Mouse (Mus musculus) liver, embryonic 16.5 days (tissue): ENCODE data around the gene Tbc1d10a. TPM values are rescaled to one million over a fixed set of nuclear protein-coding genes. Genes with fewer than 3 reads are reported as not detected.
"Not testable (repeated sequence)": the region's sequence is repeated elsewhere in the genome, so short reads cannot be mapped to it uniquely, and the experiment has no call there.

Experiments used
- ATAC-seq: fragments of 200-750 bp; cut with Nextera tagmentation; 2 replicates; pipeline ENCODE4 v1.8.0; 2017; ENCODE audit warnings: low read depth, mild to moderate bottlenecking, moderate number of reproducible peaks, moderate library complexity
- H3K27ac ChIP-seq: fragments of 300-500 bp; sonication (generic); 2 replicates; pipeline ENCODE4 v1.5.1; 2014; ENCODE audit warnings: mild to moderate bottlenecking, low read length
- H3K27me3 ChIP-seq: fragments of 300-500 bp; sonication (generic); 2 replicates; pipeline ENCODE4 v1.6.1; 2014; ENCODE audit warnings: low read depth, low read length, mixed read lengths; ENCODE audit not compliant: control insufficient read depth, insufficient read depth
- H3K36me3 ChIP-seq: fragments of 300-500 bp; sonication (generic); 2 replicates; pipeline ENCODE4 v1.6.1; 2014; ENCODE audit warnings: mild to moderate bottlenecking; ENCODE audit not compliant: control insufficient read depth, insufficient read depth
- H3K4me1 ChIP-seq: fragments of 300-500 bp; sonication (generic); 2 replicates; pipeline ENCODE4 v1.6.1; 2014; ENCODE audit warnings: low read depth, low read length, mixed read lengths; ENCODE audit not compliant: control insufficient read depth
- H3K4me2 ChIP-seq: fragments of 300-500 bp; sonication (generic); 2 replicates; pipeline ENCODE4 v1.6.1; 2014; ENCODE audit warnings: low read depth, low read length, mixed read lengths
- H3K4me3 ChIP-seq: fragments of 300-500 bp; sonication (generic); 2 replicates; pipeline ENCODE4 v1.5.1; 2014; ENCODE audit warnings: low read depth, mild to moderate bottlenecking, low read length
- H3K9ac ChIP-seq: fragments of 300-500 bp; sonication (generic); 2 replicates; pipeline ENCODE4 v1.6.1; 2014; ENCODE audit warnings: low read depth, low read length
- H3K9me3 ChIP-seq: fragments of 300-500 bp; sonication (generic); replicated peaks from 2 replicates; pipeline ENCODE4 v1.6.1; 2016; ENCODE audit warnings: low read length; ENCODE audit not compliant: control insufficient read depth
- WGBS: fragments of 180-500 bp; shearing (Covaris S2); extraction: QIAGEN DNeasy Blood & Tissue Kit; methylation state at CpG from one replicate; pipeline ENCODE4 v1.1.7; 2014; ENCODE audit not compliant: insufficient replicate concordance; 5-methylcytosine and 5-hydroxymethylcytosine counted together
- polyA plus RNA-seq: library from polyadenylated mRNA; unstranded; fragments of >200 nt; fragmentation: Nextera tagmentation; extraction: Ambion mirVana; gene quantifications from 2 replicates; pipeline ENCODE4 v1.2.1, GENCODE M21; 2015

Tbc1d10a gene
- polyA plus RNA-seq, 1 experiment from 2014 or later = 6.5 TPM

GRCm38 (mm10) chr11:4166467-4167090 lies 20.0 kb upstream of the Tbc1d10a start:
- Histone ChIP-seq H3K36me3 (peaks cover 66% of the 10 kb centered on the region), H3K27me3 (no peaks in the 10 kb centered on the region), H3K4me3 (no peak overlapping the region), H3K9ac (no peak overlapping the region), H3K4me2 (no peak overlapping the region), H3K4me1 (peaks cover 7% of the 10 kb centered on the region), H3K9me3 (no peaks in the 10 kb centered on the region), H3K27ac (no peak overlapping the region)
- no peak for ATAC-seq
- WGBS = 69% methylated on average over 7 of the region's 7 CpGs

GRCm38 (mm10) chr11:4174586-4174985 lies 12.0 kb upstream of the Tbc1d10a start:
- Histone ChIP-seq H3K4me2 (no peak overlapping the region), H3K9me3 (no peaks in the 10 kb centered on the region), H3K4me3 (no peak overlapping the region), H3K36me3 (peaks cover 89% of the 10 kb centered on the region), H3K27me3 (no peaks in the 10 kb centered on the region), H3K4me1 (no peaks in the 10 kb centered on the region), H3K27ac (no peak overlapping the region), H3K9ac (no peak overlapping the region)
- WGBS = 91% methylated on average over 5 of the region's 5 CpGs
- no peak for ATAC-seq

DNA sequence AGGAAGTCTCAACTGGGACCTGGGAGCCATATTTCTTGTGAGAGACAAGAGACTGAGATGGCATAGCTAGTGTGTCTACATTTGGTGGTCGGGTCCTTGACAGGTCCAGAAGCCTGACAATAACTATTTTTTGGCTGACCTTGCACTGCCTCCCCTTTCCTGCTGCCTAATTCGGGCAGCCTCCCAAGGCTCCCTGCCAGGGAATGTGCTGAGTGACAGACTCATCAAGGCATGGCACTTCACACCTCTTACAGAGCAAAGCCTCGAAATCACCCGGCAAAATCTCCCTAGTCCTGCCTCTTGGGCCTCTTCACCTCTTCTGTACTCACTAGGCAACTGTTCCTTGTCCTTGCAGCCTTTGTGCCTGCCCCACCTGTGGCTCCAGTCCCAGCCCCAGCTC lies 8.9 kb upstream of the Tbc1d10a start:
- Histone ChIP-seq H3K4me2 (no peak overlapping the region), H3K27me3 (no peaks in the 10 kb centered on the region), H3K9ac (no peak overlapping the region), H3K9me3 (no peaks in the 10 kb centered on the region), H3K36me3 (peaks cover 90% of the 10 kb centered on the region), H3K4me1 (no peaks in the 10 kb centered on the region), H3K27ac (no peak overlapping the region), H3K4me3 (no peak overlapping the region)
- ATAC-seq = no peak
- WGBS = 82% methylated on average over 4 of the region's 4 CpGs

DNA sequence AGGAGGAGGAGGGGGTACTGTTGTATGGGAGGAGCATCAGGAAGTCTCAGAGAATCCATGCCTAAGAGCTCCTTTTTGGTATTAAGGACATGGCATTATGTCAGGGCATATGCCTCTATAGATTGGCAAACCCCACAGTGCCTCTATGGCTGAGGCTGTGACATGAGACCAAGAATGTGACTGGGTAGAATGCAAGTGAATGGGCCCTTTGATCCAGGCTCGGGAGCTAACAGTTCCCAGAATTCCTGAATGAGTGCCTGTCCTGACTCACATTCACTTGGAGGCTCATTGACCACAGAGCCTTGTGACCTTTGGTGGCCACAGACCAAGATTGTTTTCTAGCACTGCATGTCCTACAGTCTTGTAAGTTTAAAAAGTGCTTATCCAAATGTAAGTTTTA lies 4.5 kb upstream of the Tbc1d10a start:
- peaks cover 3% of the 10 kb centered on the region for H3K4me1 ChIP-seq
- no peak overlapping the region for H3K4me2 ChIP-seq
- H3K4me3 ChIP-seq = no peak overlapping the region
- ATAC-seq = no peak
- H3K9me3 ChIP-seq = no peaks in the 10 kb centered on the region
- peaks cover 48% of the 10 kb centered on the region for H3K36me3 ChIP-seq
- no peak overlapping the region for H3K9ac ChIP-seq
- H3K27ac ChIP-seq = no peak overlapping the region
- H3K27me3 ChIP-seq = no peaks in the 10 kb centered on the region
- 29% methylated on average over 1 of the region's 1 CpGs for WGBS

- Histone ChIP-seq H3K27ac (no peak overlapping the region), H3K9ac (no peak overlapping the region), H3K36me3 (peaks cover 34% of the 10 kb centered on the region), H3K9me3 (no peaks in the 10 kb centered on the region), H3K4me1 (peaks cover 16% of the 10 kb centered on the region), H3K4me3 (no peak overlapping the region), H3K4me2 (no peak overlapping the region), H3K27me3 (no peaks in the 10 kb centered on the region)
- ATAC-seq = no peak
These were observed 3.1 kb upstream of the Tbc1d10a start for GRCm38 (mm10) chr11:4183511-4183910.

DNA sequence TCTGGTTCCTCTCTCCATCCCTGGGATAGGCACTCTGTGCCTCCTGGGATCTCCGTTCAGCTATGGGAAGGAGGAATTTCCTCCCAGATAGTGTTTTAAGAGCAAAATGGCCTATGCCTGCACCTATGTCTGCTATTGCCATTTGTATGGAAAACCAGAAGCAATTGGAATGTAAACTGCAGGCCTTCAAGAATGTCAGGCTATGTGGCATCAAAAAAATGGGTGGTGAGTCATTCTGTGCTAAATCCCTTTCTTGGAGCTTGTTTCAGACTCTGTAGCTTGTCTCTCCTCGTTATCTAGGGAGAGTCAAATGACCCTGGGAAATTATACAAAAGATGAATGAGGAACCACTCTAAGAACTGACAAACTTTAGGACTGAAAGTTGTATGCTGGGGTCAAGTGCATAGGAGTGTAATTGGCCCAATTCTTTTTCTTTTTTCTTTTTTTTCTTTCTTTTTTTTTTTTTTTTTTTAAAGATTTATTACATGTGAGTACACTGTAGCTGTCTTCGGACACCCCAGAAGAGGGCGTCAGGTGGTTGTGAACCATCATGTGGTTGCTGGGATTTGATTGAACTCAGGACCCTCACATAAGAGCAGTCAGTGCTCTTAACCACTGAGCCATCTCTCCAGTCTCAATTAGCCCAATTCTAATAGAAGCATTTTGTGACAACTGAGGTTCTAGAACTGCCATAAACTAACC lies 2.2 kb upstream of the Tbc1d10a start:
- 54% methylated on average over 4 of the region's 4 CpGs for WGBS
- Histone ChIP-seq H3K9me3 (no peaks in the 10 kb centered on the region), H3K4me3 (no peak overlapping the region), H3K36me3 (peaks cover 26% of the 10 kb centered on the region), H3K4me1 (peaks cover 20% of the 10 kb centered on the region), H3K27ac (no peak overlapping the region), H3K4me2 (no peak overlapping the region), H3K27me3 (no peaks in the 10 kb centered on the region), H3K9ac (no peak overlapping the region)
- ATAC-seq = no peak

DNA sequence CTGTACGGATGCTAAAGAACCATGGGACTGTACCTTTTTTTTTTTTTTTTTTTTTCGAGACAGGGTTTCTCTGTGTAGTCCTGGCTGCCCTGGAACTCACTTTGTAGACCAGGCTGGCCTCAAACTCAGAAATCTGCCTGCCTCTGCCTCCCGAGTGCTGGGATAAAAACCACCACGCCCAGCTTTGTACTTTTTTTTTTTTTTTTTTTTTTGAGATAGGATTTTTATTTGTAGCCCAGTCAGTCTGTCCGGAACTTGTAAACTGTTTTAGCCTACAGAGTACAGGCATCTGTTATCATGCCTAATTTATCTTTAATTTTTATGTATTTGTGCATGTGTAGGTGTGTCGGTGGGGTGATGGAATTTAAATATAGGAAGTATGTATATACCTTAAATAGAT lies 1.1 kb upstream of the Tbc1d10a start:
- Histone ChIP-seq H3K36me3 (peaks cover 15% of the 10 kb centered on the region), H3K4me1 (peaks cover 23% of the 10 kb centered on the region)
- H3K9me3 ChIP-seq, H3K27me3 ChIP-seq, H3K27ac ChIP-seq, H3K9ac ChIP-seq, H3K4me2 ChIP-seq, ATAC-seq, H3K4me3 ChIP-seq: not testable (repeated sequence)
- WGBS = 70% methylated on average over 6 of the region's 6 CpGs

DNA sequence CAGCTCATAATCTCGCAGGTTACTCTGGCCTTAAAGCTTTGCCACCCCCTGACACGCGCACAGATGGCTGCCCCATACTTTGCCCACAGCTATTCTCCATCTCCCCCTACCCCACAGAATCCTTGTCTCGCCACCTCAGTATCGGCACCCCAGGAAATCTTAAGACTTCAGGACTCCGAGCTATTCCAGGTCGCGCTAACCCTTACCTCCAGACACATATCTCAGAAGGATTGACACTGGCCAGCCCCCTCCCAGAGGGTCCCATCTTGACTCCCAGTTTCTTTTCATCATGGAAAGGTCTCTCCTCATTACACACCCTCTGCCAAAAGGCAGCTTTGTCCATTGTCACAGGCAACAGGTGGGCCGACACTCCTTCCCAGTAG lies 720 bp downstream of the Tbc1d10a start:
- WGBS = 18% methylated on average over 9 of the region's 9 CpGs
- no peak overlapping the region for H3K27ac ChIP-seq
- H3K9ac ChIP-seq = peak overlapping the region; percentile 93
- no peaks in the 10 kb centered on the region for H3K9me3 ChIP-seq
- H3K36me3 ChIP-seq = no peaks in the 10 kb centered on the region; the same call in 1 of the 2 replicates
- H3K4me1 ChIP-seq = peaks cover 25% of the 10 kb centered on the region
- peak overlapping the region; percentile 86 for H3K4me3 ChIP-seq
- ATAC-seq = no peak
- no peaks in the 10 kb centered on the region for H3K27me3 ChIP-seq
- peak overlapping the region; percentile 98 for H3K4me2 ChIP-seq

GRCm38 (mm10) chr11:4189182-4189581 lies 2.6 kb downstream of the Tbc1d10a start:
- H3K36me3 ChIP-seq = no peaks in the 10 kb centered on the region
- peaks cover 25% of the 10 kb centered on the region for H3K4me1 ChIP-seq
- no peak overlapping the region for H3K9ac ChIP-seq
- H3K27ac ChIP-seq = peak overlapping the region; percentile 4; the same call in 1 of the 2 replicates
- ATAC-seq = no peak
- H3K4me3 ChIP-seq = no peak overlapping the region
- 64% methylated on average over 6 of the region's 6 CpGs for WGBS
- H3K9me3 ChIP-seq = no peaks in the 10 kb centered on the region
- no peaks in the 10 kb centered on the region for H3K27me3 ChIP-seq
- H3K4me2 ChIP-seq = no peak overlapping the region
